Mouse (Mus musculus) induced T-regulatory cell, adult 2 months (primary cell): ENCODE measurements at regions not wholly inside any gene's neighbourhood (a gene's known extent, or its start where the extent isn't known, plus 50 kb on each side); places are given as distances from the start of the nearest gene placed in this dataset.

Experiments used
- DNase-seq: peaks from one replicate; pipeline ENCODE4 v3.0.0-alpha.2; 2012; ENCODE audit warnings: low read depth

GRCm38 (mm10) chr4:105467811-105468210 lies 310.7 kb downstream of the Plpp3 start:
- no peak for DNase-seq

DNA sequence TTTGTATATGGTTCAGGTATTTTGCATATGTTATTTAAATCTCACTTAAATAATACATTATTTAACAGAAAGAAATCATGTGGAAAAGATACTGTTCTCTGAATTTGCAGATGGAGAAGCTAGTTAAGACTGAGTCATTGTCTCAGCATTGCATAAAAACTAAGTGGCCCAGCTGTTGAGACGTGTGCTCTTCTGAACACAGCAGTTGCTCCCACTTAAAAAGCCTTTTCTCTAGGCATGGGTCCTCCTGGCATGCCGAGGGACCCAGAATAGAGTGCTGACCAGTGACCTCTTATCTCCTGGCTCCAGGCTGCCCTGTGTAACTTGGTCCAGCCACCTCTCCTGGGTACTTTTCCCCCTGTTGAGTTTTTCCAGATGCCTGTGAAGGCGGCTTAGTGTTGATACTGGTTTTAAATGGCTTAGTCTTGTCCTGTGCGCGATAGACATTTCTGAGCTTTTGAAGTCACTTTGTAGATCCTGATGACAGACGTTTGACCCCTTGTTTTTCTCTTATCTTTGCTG lies 312.2 kb downstream of the Plpp3 start:
- DNase-seq = no peak

DNA sequence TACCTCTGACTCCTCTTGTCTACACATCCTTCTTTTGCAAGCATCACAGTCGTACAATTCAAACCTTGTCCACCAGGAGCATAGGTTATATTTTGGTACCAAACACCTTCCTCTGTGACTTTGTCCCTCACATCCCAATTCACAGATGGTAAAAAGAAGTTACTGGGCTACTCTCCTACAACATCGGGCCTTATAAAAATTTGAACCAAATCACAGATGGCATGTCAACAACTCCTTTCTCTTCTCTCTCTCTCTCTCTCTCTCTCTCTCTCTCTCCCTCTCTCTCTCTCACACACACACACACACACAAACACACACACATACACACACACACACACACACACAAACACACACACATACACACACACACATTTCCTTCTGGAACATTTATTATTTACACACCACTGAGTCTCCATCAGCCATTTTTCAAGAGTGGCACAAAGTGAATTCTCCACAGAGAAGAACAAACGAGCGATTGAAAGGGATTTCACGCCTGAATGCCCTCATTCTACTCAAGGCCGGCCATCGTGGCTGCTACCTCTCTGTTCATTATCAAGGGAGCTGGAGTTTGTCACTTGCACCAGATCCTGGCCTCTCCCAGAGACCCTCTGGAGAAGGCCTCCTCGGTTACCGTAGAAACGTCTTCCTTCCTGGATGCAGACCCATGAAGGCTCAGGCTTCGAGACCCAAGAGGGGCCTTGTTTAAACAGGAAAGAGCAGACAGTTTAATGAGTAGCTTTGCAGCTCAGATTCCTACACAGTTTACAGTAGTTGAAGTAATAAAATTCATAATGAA lies 314.7 kb upstream of the Gm12728 start:
- no peak for DNase-seq

DNA sequence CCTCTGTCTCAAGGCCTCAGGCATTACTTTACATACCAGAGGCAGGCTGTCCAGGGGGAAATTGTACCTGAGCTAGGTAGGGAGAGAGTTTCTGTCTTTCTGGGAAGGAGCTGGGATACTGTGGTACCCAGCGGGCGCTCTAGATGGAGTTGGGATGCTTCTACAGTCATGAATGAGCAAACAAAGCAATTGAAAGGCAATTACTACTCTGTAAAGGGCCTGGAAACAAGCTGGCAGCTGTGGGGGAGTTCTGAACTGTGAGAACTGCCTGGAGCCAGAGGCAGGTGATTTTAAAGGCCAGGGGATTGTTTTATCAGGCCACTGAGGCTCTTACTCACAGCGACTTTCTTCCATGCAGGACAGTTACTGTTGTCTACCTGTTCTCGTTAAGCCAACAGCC lies 313.3 kb upstream of the Gm12728 start:
- no peak for DNase-seq

GRCm38 (mm10) chr4:105486376-105486775 lies 303.3 kb upstream of the Gm12728 start:
- DNase-seq = no peak

GRCm38 (mm10) chr4:105496176-105496575 lies 293.5 kb upstream of the Gm12728 start:
- DNase-seq = no peak

DNA sequence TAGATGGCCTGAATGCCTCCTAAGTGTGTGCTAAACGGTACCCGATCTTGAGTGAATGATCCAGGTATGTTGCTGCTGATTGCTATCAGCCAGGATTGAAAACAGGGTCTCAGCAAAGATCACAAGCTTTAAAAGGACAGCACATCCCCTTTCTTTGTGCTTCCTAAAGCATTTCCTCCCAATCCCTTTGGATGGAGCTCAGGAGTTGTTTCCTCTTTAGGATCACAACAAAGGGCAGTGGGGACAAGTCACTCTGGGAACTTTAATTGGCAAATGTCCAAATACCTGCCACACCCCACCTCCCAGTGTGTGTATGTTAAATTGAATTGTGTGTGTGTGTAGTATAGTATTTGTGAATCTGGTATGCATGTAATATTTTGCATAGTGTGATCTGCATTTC lies 283.5 kb upstream of the Gm12728 start:
- no peak for DNase-seq

- no peak for DNase-seq
Measured at GRCm38 (mm10) chr4:105507221-105507620, 282.4 kb upstream of the Gm12728 start.

DNA sequence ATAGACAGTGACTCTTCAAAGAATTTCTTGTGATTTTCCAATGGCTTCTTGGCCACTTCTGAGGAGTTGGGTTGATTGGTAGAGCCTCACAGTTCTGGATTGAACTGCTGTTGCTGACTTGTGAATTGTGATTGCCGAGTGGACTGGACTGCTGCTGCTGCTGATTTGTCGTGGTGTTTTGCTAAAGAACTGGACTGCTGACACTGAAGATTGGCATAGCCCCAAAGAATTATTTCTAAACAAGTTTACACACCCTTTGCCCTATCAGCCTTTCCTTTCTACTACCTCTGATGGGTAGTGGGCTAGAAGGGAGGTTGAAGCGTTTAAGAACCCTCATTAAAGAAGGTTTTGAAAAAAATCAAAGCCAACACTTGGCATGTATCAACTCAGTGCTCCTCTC lies 280.6 kb upstream of the Gm12728 start:
- no peak for DNase-seq

- DNase-seq = no peak
Measured at GRCm38 (mm10) chr4:105510406-105510805, 279.3 kb upstream of the Gm12728 start.

- no peak for DNase-seq
Measured at GRCm38 (mm10) chr4:105525135-105525534, 264.5 kb upstream of the Gm12728 start.

- no peak for DNase-seq
Measured at GRCm38 (mm10) chr4:105526755-105527154, 262.9 kb upstream of the Gm12728 start.

DNA sequence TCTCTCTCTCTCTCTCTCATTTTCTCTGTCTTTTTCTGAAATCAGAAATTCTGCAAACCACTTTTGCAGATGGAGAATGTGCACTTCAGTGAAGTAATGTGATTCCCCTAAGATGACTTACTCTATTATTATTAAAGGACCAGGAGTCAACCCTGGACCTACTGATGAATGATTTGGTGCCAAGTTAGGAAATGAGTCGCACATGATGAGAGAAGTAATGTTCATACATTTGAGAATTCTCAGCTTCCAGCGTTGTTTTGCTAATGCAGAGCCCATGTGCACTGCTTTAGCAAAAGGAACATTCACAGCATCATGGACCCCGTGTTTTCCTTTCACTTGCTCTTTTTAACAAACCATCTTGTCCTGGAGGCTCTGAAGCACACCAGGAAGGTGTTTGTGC lies 262.4 kb upstream of the Gm12728 start:
- DNase-seq = no peak

DNA sequence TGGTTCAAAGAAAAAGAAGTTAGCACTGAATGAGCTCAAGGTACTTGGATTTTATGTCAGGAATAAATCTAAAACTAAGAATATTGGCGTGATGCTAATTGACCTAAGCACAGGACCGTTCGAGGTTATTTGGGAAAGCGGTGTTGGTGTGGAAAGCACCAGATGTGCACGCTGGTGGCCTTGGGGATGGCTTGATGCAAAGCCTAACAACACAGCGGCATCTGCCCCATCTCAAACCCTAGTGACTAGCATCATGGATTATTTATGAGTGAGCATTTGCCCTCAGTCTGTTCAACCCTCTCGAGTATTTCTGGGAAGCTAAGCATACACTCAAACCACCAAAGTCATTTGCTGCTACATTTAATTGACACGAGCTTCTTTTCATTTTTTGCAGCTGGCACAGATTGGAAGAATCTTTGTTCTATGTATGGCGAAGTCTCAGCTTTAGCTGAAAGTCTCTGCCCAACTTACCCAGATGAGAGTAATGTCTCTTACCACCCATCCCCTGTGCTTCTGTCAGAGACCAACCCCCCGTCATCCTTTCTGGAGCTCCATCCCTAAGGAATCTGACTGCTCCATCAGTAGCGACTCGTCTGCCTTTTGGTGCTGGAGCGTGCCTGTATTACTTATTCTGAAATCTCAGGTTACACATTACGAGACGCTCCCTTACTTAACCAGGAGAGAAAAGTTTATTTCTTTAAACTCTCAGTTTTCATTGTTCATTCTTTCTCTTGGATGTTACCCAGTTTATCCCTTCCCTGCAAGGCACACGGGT lies 257.8 kb upstream of the Gm12728 start:
- no peak for DNase-seq

DNA sequence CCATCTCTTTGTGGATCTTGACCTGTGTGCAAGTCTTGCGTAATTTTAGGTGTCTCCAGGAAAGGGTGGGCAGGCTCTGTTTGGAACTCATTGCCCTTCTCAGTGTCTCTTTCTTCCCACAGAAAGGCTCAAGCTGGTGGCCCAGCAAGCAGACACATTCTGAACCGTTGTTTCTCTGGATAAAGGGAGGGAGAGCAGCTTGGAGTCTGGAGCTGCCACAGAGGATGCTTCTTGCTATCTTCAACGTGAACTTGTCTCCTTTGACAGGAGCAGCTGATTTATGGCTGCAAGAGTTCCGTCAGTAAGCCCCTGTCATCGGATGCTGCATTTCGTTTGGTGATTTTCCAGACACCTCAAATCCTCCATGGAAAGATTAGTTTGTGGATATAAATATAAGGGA lies 254.2 kb upstream of the Gm12728 start:
- no peak for DNase-seq

DNA sequence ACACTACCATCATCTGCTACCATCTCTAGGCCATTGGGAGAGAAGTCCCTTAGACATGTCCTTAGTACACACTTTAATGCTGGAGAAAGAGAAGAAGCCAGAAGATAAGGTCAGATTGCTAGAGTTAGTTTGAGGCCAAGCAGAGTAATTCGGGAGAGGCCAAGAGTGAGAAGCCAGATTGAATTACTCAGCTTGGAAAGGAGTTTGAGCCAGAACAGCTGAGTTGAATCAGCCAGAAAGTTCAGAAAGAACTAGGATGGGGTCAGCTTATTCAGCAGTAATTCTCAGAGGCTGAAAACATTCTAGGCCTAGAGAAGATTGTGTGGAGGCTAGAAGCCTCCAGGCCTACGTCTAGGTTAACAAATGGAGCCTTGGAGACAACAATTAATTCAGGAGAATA lies 244.2 kb upstream of the Gm12728 start:
- no peak for DNase-seq

GRCm38 (mm10) chr4:105549744-105550440 lies 239.8 kb upstream of the Gm12728 start:
- DNase-seq = no peak

GRCm38 (mm10) chr4:105551966-105552685 lies 237.5 kb upstream of the Gm12728 start:
- no peak for DNase-seq

GRCm38 (mm10) chr4:105554994-105555393 lies 234.7 kb upstream of the Gm12728 start:
- DNase-seq = no peak

- DNase-seq = no peak
Measured at GRCm38 (mm10) chr4:105555941-105556340, 233.7 kb upstream of the Gm12728 start.

DNA sequence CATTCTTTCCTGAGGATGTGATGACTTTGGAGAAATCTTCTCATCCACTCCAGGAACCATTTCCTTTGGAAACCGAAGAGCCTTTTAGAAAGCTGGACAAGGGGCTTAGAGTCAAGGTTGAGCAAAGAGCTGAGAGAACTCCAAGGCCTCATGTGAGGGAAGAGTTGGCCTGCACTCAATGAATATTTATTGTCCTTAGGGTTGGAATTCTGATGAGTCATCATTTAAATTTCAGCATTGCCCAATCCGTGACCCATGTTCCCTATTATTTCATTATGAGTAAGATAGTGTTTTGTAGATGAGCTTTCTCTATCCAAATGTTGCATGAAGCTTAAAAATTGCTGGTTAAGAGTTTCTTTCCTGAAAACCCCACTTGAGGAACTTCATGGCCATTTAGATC lies 232.3 kb upstream of the Gm12728 start:
- no peak for DNase-seq

- no peak for DNase-seq
Measured at GRCm38 (mm10) chr4:105560055-105560454, 229.6 kb upstream of the Gm12728 start.
